Mouse (Mus musculus) common myeloid progenitor, adult 5-6 weeks (primary cell): ENCODE results near the gene Ccdc181. TPM values are rescaled to one million over a fixed set of nuclear protein-coding genes. Genes with fewer than 3 reads are reported as not detected.
"Not testable (repeated sequence)": the region's sequence is repeated elsewhere in the genome, so short reads cannot be mapped to it uniquely, and the experiment has no call there.

Source experiments
- ATAC-seq: replicated peaks from 2 replicates; pipeline ENCODE4 v1.8.0; 2016; ENCODE audit warnings: low read depth, mild to moderate bottlenecking, moderate TSS enrichment, inconsistent platforms; ENCODE audit not compliant: poor library complexity, severe bottlenecking
- total RNA-seq: library from RNA; stranded (forward); fragments of 200-1000, 187-1606 nt; gene quantifications from 2 replicates; pipeline ENCODE4 v1.2.3, GENCODE M21; 2017

Gene Ccdc181
- 37.2 and 38.9 TPM in 2 replicates for total RNA-seq

- peak; percentile 99 for ATAC-seq
These were observed at the start of gene Ccdc181 for GRCm38 (mm10) chr1:164275455-164275954. Gene Ccdc181 (plus strand): TSS chr1:164275585.

GRCm38 (mm10) chr1:164231937-164232570 lies 43.3 kb upstream of the Ccdc181 start:
- not testable (repeated sequence) for ATAC-seq

- no peak for ATAC-seq
These were observed 41.9 kb upstream of the Ccdc181 start for GRCm38 (mm10) chr1:164233447-164233846.

- no peak for ATAC-seq
These were observed 40.3 kb upstream of the Ccdc181 start for GRCm38 (mm10) chr1:164235078-164235477.

GRCm38 (mm10) chr1:164236078-164236477 lies 39.3 kb upstream of the Ccdc181 start:
- ATAC-seq, result no peak

- no peak for ATAC-seq
These were observed 33.9 kb upstream of the Ccdc181 start for GRCm38 (mm10) chr1:164241494-164241893.

- no peak for ATAC-seq
These were observed 32.6 kb upstream of the Ccdc181 start for GRCm38 (mm10) chr1:164242809-164243208.

DNA sequence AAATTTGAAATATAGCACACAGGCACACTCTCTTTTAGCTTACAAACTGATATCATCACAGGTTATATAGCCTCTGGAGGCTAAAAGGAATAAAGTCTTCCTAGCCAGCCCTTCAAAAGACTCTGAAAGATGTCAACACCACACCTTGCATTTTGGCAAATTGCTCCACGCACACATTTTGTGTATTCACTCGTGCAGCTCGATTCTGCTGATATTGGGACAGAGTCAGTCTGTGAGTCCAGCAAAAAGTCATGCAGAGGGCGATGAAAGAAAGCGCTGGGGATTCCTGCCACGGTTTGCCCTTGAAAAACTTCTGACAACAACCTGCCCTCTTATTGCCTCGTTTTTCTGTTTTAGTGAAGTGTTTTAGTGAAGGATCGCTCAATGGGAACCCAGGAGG lies 27.9 kb upstream of the Ccdc181 start:
- ATAC-seq, result no peak

DNA sequence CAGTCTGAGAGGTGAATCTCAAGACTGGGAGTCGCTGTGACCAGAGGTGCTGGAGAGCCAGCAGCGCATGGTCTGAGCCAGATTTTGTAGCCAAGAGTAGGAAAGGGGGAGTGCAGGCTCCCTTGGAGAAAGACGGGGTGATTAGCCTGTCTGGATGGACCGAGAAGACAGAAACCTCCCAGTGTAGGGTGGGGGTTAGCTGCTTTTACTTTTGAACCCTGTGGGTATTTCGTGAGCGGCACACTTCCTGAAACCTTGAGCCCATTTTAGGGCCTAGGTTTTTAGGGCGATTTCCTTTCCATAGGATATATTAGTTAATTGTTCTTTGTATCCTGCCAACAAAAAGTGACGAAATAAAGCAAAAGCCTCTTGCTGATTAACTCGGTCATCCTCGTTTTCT lies 27.4 kb upstream of the Ccdc181 start:
- ATAC-seq, result peak; percentile 17

- peak; percentile 90 for ATAC-seq
These were observed 26.7 kb upstream of the Ccdc181 start, which contains the start of gene Slc19a2 for GRCm38 (mm10) chr1:164248465-164249331. Gene Slc19a2 (plus strand): TSS chr1:164249046.

GRCm38 (mm10) chr1:164249332-164249711 lies 26.1 kb upstream of the Ccdc181 start:
- ATAC-seq, result peak; percentile 6; the same call in 1 of the 2 replicates

- no peak for ATAC-seq
These were observed 24.8 kb upstream of the Ccdc181 start for GRCm38 (mm10) chr1:164250391-164251150.

- no peak for ATAC-seq
These were observed 23.9 kb upstream of the Ccdc181 start for GRCm38 (mm10) chr1:164251438-164251837.

- ATAC-seq, result no peak
These were observed 22.8 kb upstream of the Ccdc181 start for GRCm38 (mm10) chr1:164252551-164252950.

GRCm38 (mm10) chr1:164254836-164255235 lies 20.5 kb upstream of the Ccdc181 start:
- no peak for ATAC-seq

DNA sequence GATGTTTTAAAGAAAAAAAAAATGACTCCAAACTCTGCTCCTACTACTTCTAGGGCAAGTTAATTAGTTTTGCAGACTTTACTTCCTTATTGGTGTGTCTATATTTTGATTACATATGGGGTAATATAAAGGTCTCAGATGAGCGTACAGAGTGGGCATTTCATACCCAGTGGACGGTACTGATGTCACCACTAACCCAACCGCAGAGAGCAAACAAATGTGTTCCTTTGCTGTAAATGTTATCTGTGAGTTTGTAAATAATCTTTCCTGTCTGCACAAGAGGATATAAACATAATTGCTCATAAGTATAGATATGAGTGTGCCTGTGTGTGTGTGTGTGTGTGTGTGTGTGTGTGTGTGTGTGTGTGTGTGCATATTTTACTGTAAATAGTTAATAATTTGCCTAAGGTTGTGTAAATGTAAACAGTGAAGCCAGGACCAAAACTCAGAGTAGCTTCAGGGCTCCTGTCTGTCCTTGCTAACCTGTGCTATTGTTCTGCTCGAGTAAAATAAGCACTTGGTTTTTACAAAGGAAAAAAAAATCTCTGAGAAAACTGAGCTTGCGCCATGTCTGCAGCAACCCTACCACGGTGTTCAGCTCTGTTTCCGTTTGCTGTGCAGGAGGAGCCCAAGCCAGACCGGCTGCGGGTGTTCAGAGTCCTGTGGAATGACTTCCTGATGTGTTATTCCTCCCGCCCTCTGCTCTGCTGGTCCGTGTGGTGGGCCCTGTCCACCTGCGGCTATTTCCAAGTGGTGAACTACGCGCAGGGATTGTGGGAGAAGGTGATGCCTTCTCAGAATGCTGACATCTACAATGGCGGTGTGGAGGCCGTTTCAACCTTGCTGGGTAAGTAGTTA lies 15.0 kb upstream of the Ccdc181 start:
- ATAC-seq, result no peak

GRCm38 (mm10) chr1:164261553-164261952 lies 13.8 kb upstream of the Ccdc181 start:
- ATAC-seq, result no peak

GRCm38 (mm10) chr1:164270941-164271340 lies 4.4 kb upstream of the Ccdc181 start:
- no peak for ATAC-seq

- no peak for ATAC-seq
These were observed 1.7 kb upstream of the Ccdc181 start for GRCm38 (mm10) chr1:164273659-164274058.
